Mouse (Mus musculus) midbrain, embryonic 14.5 days (tissue): ENCODE data around the gene Ncmap. TPM values are rescaled to one million over a fixed set of nuclear protein-coding genes. Genes with fewer than 3 reads are reported as not detected.

Source experiments
- ATAC-seq: fragments of 200-750 bp; cut with Nextera tagmentation; 2 replicates; pipeline ENCODE4 v1.8.0; 2017; ENCODE audit warnings: moderate number of reproducible peaks, moderate library complexity; ENCODE audit not compliant: low FRiP score, low TSS enrichment
- DNase-seq: peaks from one replicate; pipeline ENCODE4 v3.0.0-alpha.2; 2015
- H3K27ac ChIP-seq: fragments of 300-500 bp; sonication (generic); replicated peaks from 2 replicates; pipeline ENCODE4 v1.5.1; 2014; ENCODE audit warnings: mild to moderate bottlenecking, low read depth, low read length, moderate library complexity
- H3K27me3 ChIP-seq: fragments of 300-500 bp; sonication (generic); 2 replicates; pipeline ENCODE4 v1.6.1; 2014; ENCODE audit warnings: low read length, control low read depth, mixed read lengths; ENCODE audit not compliant: control insufficient read depth, insufficient read depth
- H3K36me3 ChIP-seq: fragments of 300-500 bp; sonication (generic); 2 replicates; pipeline ENCODE4 v1.6.1; 2014; ENCODE audit warnings: low read length, control low read depth; ENCODE audit not compliant: control insufficient read depth, insufficient read depth
- H3K4me1 ChIP-seq: fragments of 300-500 bp; sonication (generic); 2 replicates; pipeline ENCODE4 v1.6.1; 2014; ENCODE audit warnings: mild to moderate bottlenecking, antibody characterized with exemption, low read length, control low read depth; ENCODE audit not compliant: control insufficient read depth, insufficient read depth
- H3K4me2 ChIP-seq: fragments of 300-500 bp; sonication (generic); 2 replicates; pipeline ENCODE4 v1.6.1; 2014; ENCODE audit warnings: mild to moderate bottlenecking, low read length, moderate library complexity
- H3K4me3 ChIP-seq: fragments of 300-500 bp; sonication (generic); replicated peaks from 2 replicates; pipeline ENCODE4 v1.5.1; 2014; ENCODE audit warnings: low read depth, low read length
- H3K9ac ChIP-seq: fragments of 300-500 bp; sonication (generic); replicated peaks from 2 replicates; pipeline ENCODE4 v1.6.1; 2014; ENCODE audit warnings: mild to moderate bottlenecking, low read length, moderate library complexity
- H3K9me3 ChIP-seq: fragments of 300-500 bp; sonication (generic); 2 replicates; pipeline ENCODE4 v1.6.1; 2016; ENCODE audit warnings: low read length, control low read depth, mixed read lengths; ENCODE audit not compliant: control insufficient read depth
- WGBS: fragments of 180-500 bp; shearing (Covaris S2); extraction: QIAGEN DNeasy Blood & Tissue Kit; methylation state at CpG from one replicate; pipeline ENCODE4 v1.1.7; 2014; 5-methylcytosine and 5-hydroxymethylcytosine counted together
- polyA plus RNA-seq: library from polyadenylated mRNA; unstranded; fragments of >200 nt; fragmentation: Nextera tagmentation; extraction: Ambion mirVana; gene quantifications from 2 replicates; pipeline ENCODE4 v1.2.1, GENCODE M21; 2014

Ncmap gene
- polyA plus RNA-seq, 1 experiment from 2014 or later, result 0.67 TPM

- no peaks in the 10 kb centered on the region for H3K36me3 ChIP-seq
- H3K9me3 ChIP-seq, result no peaks in the 10 kb centered on the region
- DNase-seq (no peak), ATAC-seq (no peak)
- peaks cover 30% of the 10 kb centered on the region for H3K27me3 ChIP-seq
- H3K4me3 ChIP-seq, result no peak overlapping the region
- WGBS, result 82% methylated on average over 7 of the region's 7 CpGs
- H3K9ac ChIP-seq, result no peak overlapping the region
- H3K4me1 ChIP-seq, result no peaks in the 10 kb centered on the region
- no peak overlapping the region for H3K27ac ChIP-seq
- no peak overlapping the region for H3K4me2 ChIP-seq
These were observed 3.4 kb downstream of the Ncmap start for GRCm38 (mm10) chr4:135394666-135395065.

GRCm38 (mm10) chr4:135393381-135393780 is 4.6 kb downstream of the Ncmap start:
- H3K36me3 ChIP-seq, result no peaks in the 10 kb centered on the region
- no peaks in the 10 kb centered on the region for H3K4me1 ChIP-seq
- peaks cover 18% of the 10 kb centered on the region for H3K27me3 ChIP-seq
- ATAC-seq (no peak), DNase-seq (no peak)
- H3K4me3 ChIP-seq, result no peak overlapping the region
- H3K9me3 ChIP-seq, result no peaks in the 10 kb centered on the region
- H3K9ac ChIP-seq, result no peak overlapping the region
- no peak overlapping the region for H3K27ac ChIP-seq
- 79% methylated on average over 6 of the region's 6 CpGs for WGBS
- no peak overlapping the region for H3K4me2 ChIP-seq

DNA sequence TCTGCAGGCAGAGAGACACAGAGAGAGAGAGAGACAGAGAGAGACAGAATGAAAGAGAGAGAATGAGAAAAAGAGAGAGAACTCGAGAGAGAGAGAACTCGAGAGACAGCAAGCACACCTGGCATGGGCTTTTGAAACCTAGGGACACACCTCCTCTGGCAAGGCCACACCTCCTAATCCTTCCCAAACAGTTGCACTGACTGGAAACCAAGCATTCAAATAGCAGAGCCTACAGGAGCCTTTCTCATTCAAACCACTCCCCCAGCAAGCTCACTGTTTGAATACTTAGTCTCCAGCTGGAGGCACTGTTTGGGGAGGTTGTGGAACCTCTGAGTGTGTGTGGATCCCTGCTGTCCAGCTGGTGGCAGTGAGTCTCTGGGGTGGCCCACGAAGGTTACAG is 5.2 kb downstream of the Ncmap start:
- no peaks in the 10 kb centered on the region for H3K9me3 ChIP-seq
- WGBS, result 74% methylated on average over 3 of the region's 3 CpGs
- no peaks in the 10 kb centered on the region for H3K36me3 ChIP-seq
- H3K9ac ChIP-seq, result no peak overlapping the region
- no peak overlapping the region for H3K4me2 ChIP-seq
- no peak overlapping the region for H3K4me3 ChIP-seq
- DNase-seq, result no peak
- H3K4me1 ChIP-seq, result no peaks in the 10 kb centered on the region
- H3K27me3 ChIP-seq, result peaks cover 13% of the 10 kb centered on the region
- no peak overlapping the region for H3K27ac ChIP-seq
- no peak for ATAC-seq

GRCm38 (mm10) chr4:135391014-135391413 is 7.0 kb downstream of the Ncmap start:
- Histone ChIP-seq H3K4me3 (no peak overlapping the region), H3K4me2 (no peak overlapping the region), H3K4me1 (no peaks in the 10 kb centered on the region), H3K27me3 (no peaks in the 10 kb centered on the region), H3K36me3 (no peaks in the 10 kb centered on the region), H3K9me3 (no peaks in the 10 kb centered on the region), H3K27ac (no peak overlapping the region), H3K9ac (no peak overlapping the region)
- no peak for ATAC-seq
- DNase-seq, result no peak
- WGBS, result 81% methylated on average over 6 of the region's 6 CpGs

DNA sequence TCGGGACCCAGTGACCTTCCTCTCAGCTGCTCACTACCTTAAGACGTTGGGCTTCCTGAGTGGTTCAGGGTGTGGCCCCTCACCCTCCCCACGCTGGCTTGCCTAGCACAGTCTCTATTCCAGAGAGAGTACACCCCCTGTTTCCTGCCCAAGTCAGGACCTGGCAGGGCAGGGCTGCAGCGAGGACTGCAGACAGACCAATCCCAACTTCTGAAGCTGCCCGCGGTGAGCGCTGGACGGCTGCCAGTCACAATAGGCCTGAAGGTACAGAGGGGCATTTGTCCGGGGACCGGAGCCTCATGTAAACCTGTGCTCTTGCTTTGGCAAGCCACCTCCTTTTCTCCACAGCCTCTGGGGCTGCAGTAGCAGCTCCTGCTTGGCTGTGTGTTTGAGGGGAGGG is 12.4 kb downstream of the Ncmap start:
- H3K27ac ChIP-seq, result no peak overlapping the region
- no peaks in the 10 kb centered on the region for H3K36me3 ChIP-seq
- H3K4me2 ChIP-seq, result no peak overlapping the region
- H3K4me3 ChIP-seq, result no peak overlapping the region
- DNase-seq (peak; percentile 12), ATAC-seq (no peak)
- H3K27me3 ChIP-seq, result no peaks in the 10 kb centered on the region
- WGBS, result 66% methylated on average over 10 of the region's 10 CpGs
- no peaks in the 10 kb centered on the region for H3K4me1 ChIP-seq
- H3K9ac ChIP-seq, result no peak overlapping the region
- no peaks in the 10 kb centered on the region for H3K9me3 ChIP-seq

GRCm38 (mm10) chr4:135382316-135382715 is 15.7 kb downstream of the Ncmap start:
- no peak overlapping the region for H3K27ac ChIP-seq
- DNase-seq, result peak; percentile 94
- H3K27me3 ChIP-seq, result no peaks in the 10 kb centered on the region
- no peaks in the 10 kb centered on the region for H3K4me1 ChIP-seq
- H3K9me3 ChIP-seq, result no peaks in the 10 kb centered on the region
- no peaks in the 10 kb centered on the region for H3K36me3 ChIP-seq
- ATAC-seq, result no peak
- no peak overlapping the region for H3K4me2 ChIP-seq
- WGBS, result 4% methylated on average over 14 of the region's 14 CpGs
- H3K4me3 ChIP-seq, result no peak overlapping the region
- H3K9ac ChIP-seq, result no peak overlapping the region

- H3K27ac ChIP-seq, result no peak overlapping the region
- H3K9ac ChIP-seq, result no peak overlapping the region
- no peaks in the 10 kb centered on the region for H3K27me3 ChIP-seq
- H3K4me2 ChIP-seq, result no peak overlapping the region
- 45% methylated on average over 8 of the region's 8 CpGs for WGBS
- DNase-seq, result no peak
- H3K36me3 ChIP-seq, result no peaks in the 10 kb centered on the region
- no peak for ATAC-seq
- no peak overlapping the region for H3K4me3 ChIP-seq
- no peaks in the 10 kb centered on the region for H3K9me3 ChIP-seq
- H3K4me1 ChIP-seq, result no peaks in the 10 kb centered on the region
These were observed 16.7 kb downstream of the Ncmap start for GRCm38 (mm10) chr4:135381355-135381754.

- Histone ChIP-seq H3K36me3 (no peaks in the 10 kb centered on the region), H3K27ac (no peak overlapping the region), H3K4me3 (no peak overlapping the region), H3K4me2 (no peak overlapping the region), H3K27me3 (no peaks in the 10 kb centered on the region), H3K9me3 (no peaks in the 10 kb centered on the region), H3K4me1 (no peaks in the 10 kb centered on the region), H3K9ac (no peak overlapping the region)
- WGBS, result 83% methylated on average over 11 of the region's 11 CpGs
- DNase-seq, result no peak
- no peak for ATAC-seq
These were observed 20.8 kb downstream of the Ncmap start for GRCm38 (mm10) chr4:135377241-135377640.

DNA sequence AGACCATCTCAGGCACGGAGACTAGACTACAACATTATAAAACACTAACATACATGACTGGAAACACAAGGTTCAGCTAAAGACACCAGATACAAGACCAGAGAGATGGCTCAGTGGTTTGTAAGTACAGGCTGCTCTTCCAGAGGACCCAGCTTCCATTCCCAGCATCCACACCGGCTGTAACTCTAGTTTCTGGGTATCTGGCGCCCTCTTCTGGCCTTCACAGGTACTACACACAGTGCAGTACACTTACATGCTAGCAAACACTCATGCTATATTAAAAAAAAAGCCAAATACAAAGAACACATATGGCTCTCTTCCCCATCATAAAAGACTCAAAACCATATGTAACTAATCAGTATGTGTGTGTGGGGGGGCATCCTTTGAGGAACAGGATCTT is 22.6 kb downstream of the Ncmap start:
- Histone ChIP-seq H3K9ac (no peak overlapping the region), H3K27ac (no peak overlapping the region), H3K9me3 (no peaks in the 10 kb centered on the region), H3K27me3 (no peaks in the 10 kb centered on the region), H3K4me3 (no peak overlapping the region), H3K4me2 (no peak overlapping the region), H3K4me1 (no peaks in the 10 kb centered on the region), H3K36me3 (no peaks in the 10 kb centered on the region)
- ATAC-seq, result no peak
- WGBS, result 68% methylated on average over 3 of the region's 3 CpGs
- no peak for DNase-seq
